Mouse (Mus musculus): ENCODE measurements around the gene Cdh22. TPM values are rescaled to one million over a fixed set of nuclear protein-coding genes. Genes with fewer than 3 reads are reported as not detected.

The Cdh22 gene
- polyA plus RNA-seq, 1 experiment = 0.19 TPM

DNA sequence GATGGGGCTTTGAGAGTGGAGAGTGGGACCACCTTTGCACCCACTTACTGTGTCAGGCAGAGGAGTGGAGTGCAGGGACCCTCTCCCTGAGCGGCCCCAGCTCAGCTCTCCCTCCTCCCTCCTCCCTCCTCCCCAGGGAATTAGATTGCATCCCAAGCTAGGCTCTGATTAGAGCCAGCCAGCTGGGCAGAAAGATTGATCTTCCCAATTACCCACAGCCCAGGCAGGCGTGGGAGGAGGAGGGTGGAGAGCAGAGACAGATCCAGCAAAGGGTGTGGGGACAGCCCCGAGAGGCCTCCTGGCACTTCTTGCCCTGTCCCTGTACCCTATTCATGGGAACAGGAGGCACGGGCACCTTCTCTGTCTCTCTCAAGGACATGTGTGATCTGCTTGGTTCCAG is 105.5 kb downstream of the Cdh22 start:
- DNase-seq = no peak
- H3K27me3 ChIP-seq (replicated peaks; ENCODE audit: control insufficient read depth, insufficient read depth, low read length) = no peaks in the 10 kb centered on the region
- WGBS = 39% methylated on average over 4 of the region's 4 CpGs

DNA sequence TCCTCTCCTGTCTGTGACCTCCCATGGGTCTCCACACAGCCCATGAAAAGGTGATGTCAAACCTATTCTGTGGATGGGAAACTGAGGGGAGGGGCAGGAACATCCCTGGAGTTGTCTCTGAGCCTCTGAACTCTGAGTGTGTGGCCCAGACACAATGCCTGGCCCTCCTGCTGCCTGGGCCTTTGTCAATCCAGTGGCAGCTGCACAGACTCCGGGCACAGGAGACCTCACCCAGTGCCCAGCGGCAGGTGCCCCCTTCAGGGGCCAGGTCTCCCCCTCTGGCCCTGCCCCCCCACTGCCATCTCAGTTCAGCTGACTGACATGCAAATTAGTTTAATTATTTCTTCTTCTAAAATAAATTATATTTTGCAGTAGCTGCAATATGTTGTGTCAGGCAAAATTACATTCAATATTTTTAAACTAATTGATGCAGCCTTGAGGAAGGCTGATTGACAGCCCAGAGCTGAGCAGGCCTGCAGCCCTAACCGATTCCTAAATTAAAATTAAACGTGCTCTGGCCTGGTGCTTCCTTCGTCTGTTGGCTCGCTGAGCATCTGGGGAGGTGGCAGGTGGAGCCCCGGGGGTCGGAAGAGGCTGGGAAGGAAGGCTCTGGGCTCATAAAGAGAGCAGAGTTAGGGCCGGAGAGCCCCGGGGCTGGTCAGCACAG is 107.6 kb downstream of the Cdh22 start:
- 52% methylated on average over 10 of the region's 10 CpGs for WGBS

More for the DNA sequence above, 105.5 kb downstream of the Cdh22 start:
- TF ChIP-seq POLR2A (IDR thresholded peaks at IDR 0.05; ENCODE audit: low read depth, low read length) (no peak), CTCF (conservative IDR thresholded peaks at IDR 0.05; ENCODE audit: insufficient read depth, insufficient read length, low read depth, low read length) (no peak)
- Histone ChIP-seq H3K4me1 (ENCODE audit: control insufficient read depth, insufficient read depth, low read length) (no peaks in the 10 kb centered on the region), H3K27ac (ENCODE audit: insufficient read depth, low read depth, low read length) (no peak overlapping the region), H3K36me3 (ENCODE audit: control insufficient read depth, insufficient read depth, low read length) (no peaks in the 10 kb centered on the region), H3K4me3 (ENCODE audit: insufficient read depth, low read depth, low read length) (no peak overlapping the region)

DNA sequence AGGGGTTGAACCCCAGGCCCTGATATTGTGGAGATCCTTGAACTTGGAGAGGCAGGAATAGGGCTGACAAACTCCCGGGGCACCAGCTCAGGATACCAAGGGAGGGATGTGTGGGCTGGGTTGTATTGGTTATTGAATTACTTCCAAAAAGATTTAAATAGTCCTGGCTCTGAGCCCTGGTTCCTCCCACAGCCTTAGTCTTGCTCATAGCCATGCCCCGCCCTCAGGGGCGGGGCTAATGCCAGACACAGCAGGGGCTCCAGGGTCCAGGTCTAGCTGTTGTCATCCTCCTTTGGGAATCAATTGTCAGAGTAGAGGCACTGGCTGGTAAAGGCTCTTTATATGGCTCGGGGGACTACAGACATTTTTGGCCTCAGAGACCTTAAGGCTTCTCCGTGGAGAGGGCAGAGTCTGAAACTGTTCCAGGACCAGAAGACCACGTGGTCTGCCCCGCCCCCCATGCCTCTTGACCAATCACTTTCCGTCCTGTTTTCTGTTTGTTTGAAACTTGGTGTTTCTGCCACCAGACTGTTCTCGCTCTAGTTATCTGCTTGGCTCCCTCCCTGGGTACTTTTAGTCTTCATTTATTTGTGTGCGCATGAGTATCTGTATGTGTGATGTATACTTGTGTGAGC is 113.3 kb downstream of the Cdh22 start:
- Histone ChIP-seq H3K4me3 (ENCODE audit: insufficient read depth, low read depth, low read length) (no peak overlapping the region), H3K36me3 (ENCODE audit: control insufficient read depth, insufficient read depth, low read length) (no peaks in the 10 kb centered on the region), H3K27ac (ENCODE audit: insufficient read depth, low read depth, low read length) (no peak overlapping the region), H3K27me3 (replicated peaks; ENCODE audit: control insufficient read depth, insufficient read depth, low read length) (no peaks in the 10 kb centered on the region), H3K4me1 (ENCODE audit: control insufficient read depth, insufficient read depth, low read length) (no peaks in the 10 kb centered on the region)
- WGBS = 23% methylated on average over 10 of the region's 10 CpGs
- TF ChIP-seq POLR2A (IDR thresholded peaks at IDR 0.05; ENCODE audit: low read depth, low read length) (no peak), CTCF (conservative IDR thresholded peaks at IDR 0.05; ENCODE audit: insufficient read depth, insufficient read length, low read depth, low read length) (no peak)
- no peak for DNase-seq

More for the DNA sequence above, 107.6 kb downstream of the Cdh22 start:
- no peaks in the 10 kb centered on the region for H3K36me3 ChIP-seq (ENCODE audit: control insufficient read depth, insufficient read depth, low read length)
- H3K4me3 ChIP-seq (ENCODE audit: insufficient read depth, low read depth, low read length) = no peak overlapping the region
- no peaks in the 10 kb centered on the region for H3K4me1 ChIP-seq (ENCODE audit: control insufficient read depth, insufficient read depth, low read length)
- no peaks in the 10 kb centered on the region for H3K27me3 ChIP-seq (replicated peaks; ENCODE audit: control insufficient read depth, insufficient read depth, low read length)
- H3K27ac ChIP-seq (ENCODE audit: insufficient read depth, low read depth, low read length) = no peak overlapping the region
- no peak for TF ChIP-seq POLR2A (IDR thresholded peaks at IDR 0.05; ENCODE audit: low read depth, low read length)
- no peak for TF ChIP-seq CTCF (conservative IDR thresholded peaks at IDR 0.05; ENCODE audit: insufficient read depth, insufficient read length, low read depth, low read length)
- DNase-seq = no peak

DNA sequence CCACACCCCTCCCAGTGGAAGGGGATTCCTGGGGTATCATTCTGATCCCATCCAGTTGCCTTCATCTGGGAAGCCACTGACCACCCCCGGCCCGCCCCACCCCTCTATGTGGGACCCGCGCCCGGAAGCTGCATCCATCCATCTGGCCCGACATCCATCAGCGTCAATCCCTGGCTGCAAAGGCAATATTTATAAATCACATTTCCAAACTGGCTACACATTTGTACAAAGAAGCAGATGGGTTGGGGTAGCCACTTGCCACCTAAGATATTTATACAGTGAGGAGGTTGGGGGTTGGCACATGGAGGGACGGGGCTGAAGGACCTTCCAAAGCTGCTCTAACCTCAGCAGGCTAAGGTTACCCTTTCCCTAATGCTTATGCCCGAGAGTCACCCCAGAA is 113.9 kb downstream of the Cdh22 start:
- Histone ChIP-seq H3K4me3 (ENCODE audit: insufficient read depth, low read depth, low read length) (no peak overlapping the region), H3K4me1 (ENCODE audit: control insufficient read depth, insufficient read depth, low read length) (no peaks in the 10 kb centered on the region), H3K27me3 (replicated peaks; ENCODE audit: control insufficient read depth, insufficient read depth, low read length) (no peaks in the 10 kb centered on the region), H3K27ac (ENCODE audit: insufficient read depth, low read depth, low read length) (no peak overlapping the region), H3K36me3 (ENCODE audit: control insufficient read depth, insufficient read depth, low read length) (no peaks in the 10 kb centered on the region)
- DNase-seq = no peak
- TF ChIP-seq POLR2A (IDR thresholded peaks at IDR 0.05; ENCODE audit: low read depth, low read length) (no peak), CTCF (conservative IDR thresholded peaks at IDR 0.05; ENCODE audit: insufficient read depth, insufficient read length, low read depth, low read length) (no peak)
- WGBS = 58% methylated on average over 9 of the region's 9 CpGs

DNA sequence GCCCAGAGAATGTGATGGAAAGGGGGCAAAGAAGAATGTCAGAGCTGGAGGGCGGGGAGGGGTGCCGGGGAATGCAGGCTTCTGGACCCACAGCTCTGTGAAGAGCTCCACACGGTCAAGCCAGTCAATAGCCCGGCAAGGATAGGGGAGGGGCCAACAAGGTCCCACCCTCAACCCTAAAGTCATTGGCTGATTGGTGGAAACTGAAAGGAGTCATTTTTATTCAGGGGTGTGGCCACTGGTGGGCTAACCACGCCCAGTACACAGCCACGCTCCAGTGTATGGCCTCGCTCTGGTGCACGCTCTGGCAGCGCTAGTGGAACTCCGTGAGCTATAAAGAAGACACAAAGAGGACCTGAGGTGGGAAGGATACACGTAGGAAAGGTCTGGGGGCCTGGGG is 120.9 kb downstream of the Cdh22 start:
- H3K27ac ChIP-seq (ENCODE audit: insufficient read depth, low read depth, low read length) = no peak overlapping the region
- no peaks in the 10 kb centered on the region for H3K4me1 ChIP-seq (ENCODE audit: control insufficient read depth, insufficient read depth, low read length)
- no peak for DNase-seq
- no peak overlapping the region for H3K4me3 ChIP-seq (ENCODE audit: insufficient read depth, low read depth, low read length)
- TF ChIP-seq CTCF (conservative IDR thresholded peaks at IDR 0.05; ENCODE audit: insufficient read depth, insufficient read length, low read depth, low read length) (no peak), POLR2A (IDR thresholded peaks at IDR 0.05; ENCODE audit: low read depth, low read length) (no peak)
- H3K36me3 ChIP-seq (ENCODE audit: control insufficient read depth, insufficient read depth, low read length) = no peaks in the 10 kb centered on the region
- H3K27me3 ChIP-seq (replicated peaks; ENCODE audit: control insufficient read depth, insufficient read depth, low read length) = no peaks in the 10 kb centered on the region
- WGBS = 13% methylated on average over 11 of the region's 11 CpGs

DNA sequence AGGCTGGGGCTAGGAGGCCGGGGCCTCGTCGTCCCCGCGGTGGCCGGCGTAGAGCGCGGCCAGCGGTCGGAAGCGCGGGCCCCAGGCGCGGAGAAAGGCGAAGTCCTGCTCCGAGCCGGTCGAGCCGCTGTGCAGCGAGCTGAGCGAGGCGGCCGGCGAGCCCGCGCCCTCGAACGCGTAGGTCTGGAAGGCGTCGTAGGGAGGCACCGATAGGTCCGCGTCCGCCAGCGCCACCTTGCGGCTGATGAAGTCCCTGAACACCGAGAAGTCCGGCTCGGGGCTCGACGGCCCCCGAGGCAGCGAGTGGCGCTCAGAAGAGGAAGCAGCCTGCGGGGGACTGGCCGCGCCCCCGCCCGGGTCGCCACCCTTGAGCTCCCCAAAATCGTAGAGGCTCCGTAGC is 122.5 kb downstream of the Cdh22 start:
- peak; percentile 73 for TF ChIP-seq CTCF (conservative IDR thresholded peaks at IDR 0.05; ENCODE audit: insufficient read depth, insufficient read length, low read depth, low read length)
- no peak for TF ChIP-seq POLR2A (IDR thresholded peaks at IDR 0.05; ENCODE audit: low read depth, low read length)
- WGBS = under 1% methylated on average over 54 of the region's 54 CpGs
- Histone ChIP-seq H3K4me1 (ENCODE audit: control insufficient read depth, insufficient read depth, low read length) (no peaks in the 10 kb centered on the region), H3K27ac (ENCODE audit: insufficient read depth, low read depth, low read length) (no peak overlapping the region), H3K36me3 (ENCODE audit: control insufficient read depth, insufficient read depth, low read length) (no peaks in the 10 kb centered on the region), H3K27me3 (replicated peaks; ENCODE audit: control insufficient read depth, insufficient read depth, low read length) (no peaks in the 10 kb centered on the region), H3K4me3 (ENCODE audit: insufficient read depth, low read depth, low read length) (no peak overlapping the region)
- peak; percentile 75 for DNase-seq

DNA sequence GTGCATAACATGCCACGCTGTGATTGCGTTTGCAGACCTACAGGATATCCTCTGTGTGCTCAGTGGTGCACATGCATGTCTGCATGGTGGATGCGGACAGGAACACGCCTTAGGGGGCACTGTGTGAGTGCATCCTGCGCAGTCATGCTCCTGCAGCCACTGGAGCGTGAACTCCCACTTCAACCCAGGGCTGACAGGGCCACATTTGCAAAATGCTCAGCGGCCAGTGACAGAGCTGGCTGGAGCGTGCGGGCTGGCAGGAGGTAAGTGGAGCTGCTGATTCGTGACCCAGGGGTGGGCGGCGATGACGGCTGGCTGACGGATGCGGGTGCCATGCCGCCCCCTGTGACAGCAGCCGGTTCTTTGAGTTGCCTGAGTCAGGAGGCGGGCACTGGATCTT is 128.1 kb downstream of the Cdh22 start:
- H3K27ac ChIP-seq (ENCODE audit: insufficient read depth, low read depth, low read length) = no peak overlapping the region
- 13% methylated on average over 18 of the region's 18 CpGs for WGBS
- H3K4me3 ChIP-seq (ENCODE audit: insufficient read depth, low read depth, low read length) = no peak overlapping the region
- no peaks in the 10 kb centered on the region for H3K27me3 ChIP-seq (replicated peaks; ENCODE audit: control insufficient read depth, insufficient read depth, low read length)
- H3K4me1 ChIP-seq (ENCODE audit: control insufficient read depth, insufficient read depth, low read length) = no peaks in the 10 kb centered on the region
- DNase-seq = no peak
- TF ChIP-seq CTCF (conservative IDR thresholded peaks at IDR 0.05; ENCODE audit: insufficient read depth, insufficient read length, low read depth, low read length) = no peak
- TF ChIP-seq POLR2A (IDR thresholded peaks at IDR 0.05; ENCODE audit: low read depth, low read length) = no peak
- no peaks in the 10 kb centered on the region for H3K36me3 ChIP-seq (ENCODE audit: control insufficient read depth, insufficient read depth, low read length)

Data from kidney, adult 2 months (tissue).